Mouse (Mus musculus) heart, embryonic 13.5 days (tissue): ENCODE data around the gene Ceacam16. TPM values are rescaled to one million over a fixed set of nuclear protein-coding genes. Genes with fewer than 3 reads are reported as not detected.
A peak's percentile ranks its signal among the peaks of the same experiment; 100 is the strongest.

Experiments used
- ATAC-seq: fragments of 200-750 bp; cut with Nextera tagmentation; 2 replicates; pipeline ENCODE4 v1.8.0; 2017; ENCODE audit warnings: moderate TSS enrichment; ENCODE audit not compliant: insufficient number of reproducible peaks, low FRiP score, low TSS enrichment; ENCODE audit errors: extremely low read depth
- H3K27ac ChIP-seq: fragments of 300-500 bp; sonication (generic); replicated peaks from 2 replicates; pipeline ENCODE4 v1.5.1; 2015; ENCODE audit warnings: moderate library complexity, mild to moderate bottlenecking, inconsistent platforms
- H3K27me3 ChIP-seq: fragments of 300-500 bp; sonication (generic); replicated peaks from 2 replicates; pipeline ENCODE4 v1.6.1; 2015; ENCODE audit warnings: mild to moderate bottlenecking, inconsistent platforms
- H3K36me3 ChIP-seq: fragments of 300-500 bp; sonication (generic); 2 replicates; pipeline ENCODE4 v1.6.1; 2015; ENCODE audit warnings: mild to moderate bottlenecking, inconsistent platforms
- H3K4me1 ChIP-seq: fragments of 300-500 bp; sonication (generic); 2 replicates; pipeline ENCODE4 v1.6.1; 2015; ENCODE audit warnings: inconsistent platforms
- H3K4me2 ChIP-seq: fragments of 300-500 bp; sonication (generic); 2 replicates; pipeline ENCODE4 v1.6.1; 2015; ENCODE audit warnings: inconsistent platforms, mild to moderate bottlenecking, moderate library complexity
- H3K4me3 ChIP-seq: fragments of 300-500 bp; sonication (generic); 2 replicates; pipeline ENCODE4 v1.5.1; 2015; ENCODE audit warnings: moderate library complexity, mild to moderate bottlenecking, inconsistent platforms
- H3K9ac ChIP-seq: fragments of 300-500 bp; sonication (generic); 2 replicates; pipeline ENCODE4 v1.6.1; 2015; ENCODE audit warnings: inconsistent platforms, mild to moderate bottlenecking, moderate library complexity
- H3K9me3 ChIP-seq: fragments of 300-500 bp; sonication (generic); 2 replicates; pipeline ENCODE4 v1.6.1; 2016; ENCODE audit warnings: inconsistent platforms
- WGBS: fragments of 180-500 bp; shearing (Covaris S2); methylation state at CpG from one replicate; pipeline ENCODE4 v1.1.7; 2015; ENCODE audit warnings: mixed read lengths; 5-methylcytosine and 5-hydroxymethylcytosine counted together
- polyA plus RNA-seq: library from polyadenylated mRNA; unstranded; fragments of >200 nt; fragmentation: Nextera tagmentation; extraction: Ambion mirVana; gene quantifications from 2 replicates; pipeline ENCODE4 v1.2.1, GENCODE M21; 2015

The Ceacam16 gene
- polyA plus RNA-seq: 0.13 TPM in 1 of 2 replicates, not detected in the other

DNA sequence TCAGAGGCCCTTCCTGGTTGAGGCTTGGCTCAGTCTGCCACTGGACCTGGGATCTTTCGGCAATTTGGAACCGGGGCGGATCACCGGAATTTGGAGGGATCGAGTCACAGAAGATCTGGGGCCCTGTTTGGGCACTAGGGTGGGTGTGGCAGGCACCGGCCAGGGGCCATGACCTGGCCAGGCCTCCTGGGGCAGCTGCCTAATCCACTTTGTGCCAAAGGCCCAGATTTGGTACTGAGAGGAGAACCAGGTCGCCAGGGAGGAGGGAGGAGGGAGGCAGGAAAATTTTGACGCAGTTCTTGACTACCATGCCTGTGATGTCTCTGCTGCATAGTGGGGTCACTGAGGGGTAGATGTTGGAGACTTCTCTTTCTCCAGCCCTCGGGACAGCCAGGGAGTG, at the start of gene Ceacam16:
TSS of gene Ceacam16 (minus strand) at position 101 of the 400 bp plus-strand sequence.
- peaks cover 17% of the 10 kb centered on the region for H3K27me3 ChIP-seq
- no peak within 1 kb of the TSS for H3K9ac ChIP-seq
- H3K4me2 ChIP-seq: no peak within 1 kb of the TSS
- no peaks in the 10 kb centered on the region for H3K36me3 ChIP-seq
- H3K9me3 ChIP-seq: no peaks in the 10 kb centered on the region
- no peak within 1 kb of the TSS for H3K4me3 ChIP-seq
- ATAC-seq: no peak
- 70% methylated on average over 9 of the region's 9 CpGs for WGBS
- no peaks in the 10 kb centered on the region for H3K4me1 ChIP-seq
- no peak within 1 kb of the TSS for H3K27ac ChIP-seq

DNA sequence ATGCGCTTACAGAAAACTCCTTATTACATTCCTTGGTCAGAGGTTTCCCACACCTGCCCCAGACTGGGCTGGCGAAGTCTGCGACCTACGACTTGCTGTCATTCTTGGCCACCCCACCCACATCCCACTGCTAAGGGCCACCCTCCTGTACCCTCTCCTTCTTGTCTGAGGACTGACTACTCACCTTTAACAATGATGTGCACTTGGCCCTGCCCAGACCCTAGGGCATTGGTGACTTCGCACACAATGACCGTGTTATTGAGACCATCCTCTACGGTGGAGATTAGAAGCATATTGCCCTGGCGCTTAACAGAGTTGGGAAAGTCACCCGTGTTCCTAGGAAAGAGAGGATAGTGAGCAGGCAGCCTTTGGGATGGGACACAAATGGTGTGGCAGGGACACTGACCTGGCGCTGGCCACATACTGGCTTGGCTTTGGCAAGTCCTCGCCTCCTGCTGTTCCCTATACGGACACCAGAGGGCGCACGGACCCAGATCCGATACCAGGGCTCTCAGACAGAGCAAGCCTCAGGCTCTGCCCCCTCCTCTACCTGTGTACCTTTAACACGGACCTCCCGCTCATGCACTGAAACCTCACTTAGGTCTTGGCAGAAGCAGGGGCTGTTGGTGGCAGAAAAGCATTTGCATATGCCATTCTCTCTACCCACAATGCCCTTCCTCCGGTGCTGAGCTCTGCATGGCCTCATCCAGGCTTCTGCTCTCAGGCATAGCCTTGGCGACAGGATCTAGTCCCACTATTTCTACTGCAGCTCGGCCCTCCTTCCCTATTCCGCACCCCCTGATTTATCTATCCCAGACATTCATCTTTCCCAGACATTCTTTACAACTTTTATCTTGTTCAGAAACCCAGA, 49.6 kb upstream of the Ceacam16 start:
- WGBS: 46% methylated on average over 21 of the region's 21 CpGs
- Histone ChIP-seq H3K9me3 (0 out of 2 replicates have a peak, but pooled peaks cover 4% of the 10 kb centered on the region), H3K27me3 (no peaks in the 10 kb centered on the region), H3K4me1 (no peaks in the 10 kb centered on the region), H3K9ac (no peak overlapping the region), H3K36me3 (peaks cover 85% of the 10 kb centered on the region), H3K27ac (no peak overlapping the region), H3K4me2 (no peak overlapping the region), H3K4me3 (no peak overlapping the region)
- ATAC-seq: peak; percentile 46; the same call in 1 of the 2 replicates

DNA sequence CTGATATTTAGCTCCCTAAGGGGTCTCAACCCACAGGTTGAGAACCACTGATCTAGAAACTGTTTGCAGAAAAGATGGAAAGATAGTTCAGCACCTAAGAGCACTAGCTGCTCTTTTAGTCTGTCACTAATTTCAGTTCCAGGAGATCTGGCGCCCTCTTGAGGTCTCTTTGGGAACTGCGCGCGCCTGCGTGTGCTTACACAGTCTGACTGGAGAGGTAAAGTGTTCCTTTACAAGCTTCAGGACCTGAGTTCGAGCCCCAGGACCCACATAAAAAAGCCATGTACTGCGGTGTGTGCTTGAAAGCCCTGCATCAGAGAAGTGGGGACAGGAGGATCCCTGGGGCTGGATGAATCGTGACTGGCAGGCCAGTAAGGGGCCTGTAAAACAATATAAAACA, 28.8 kb upstream of the Ceacam16 start:
- 0 out of 2 replicates have a peak, but pooled peaks cover 8% of the 10 kb centered on the region for H3K9me3 ChIP-seq
- H3K27me3 ChIP-seq: no peaks in the 10 kb centered on the region
- H3K4me1 ChIP-seq: no peaks in the 10 kb centered on the region
- H3K4me2 ChIP-seq: no peak overlapping the region
- H3K27ac ChIP-seq: no peak overlapping the region
- WGBS: 42% methylated on average over 8 of the region's 8 CpGs
- no peak for ATAC-seq
- no peak overlapping the region for H3K4me3 ChIP-seq
- H3K9ac ChIP-seq: no peak overlapping the region
- no peaks in the 10 kb centered on the region for H3K36me3 ChIP-seq

DNA sequence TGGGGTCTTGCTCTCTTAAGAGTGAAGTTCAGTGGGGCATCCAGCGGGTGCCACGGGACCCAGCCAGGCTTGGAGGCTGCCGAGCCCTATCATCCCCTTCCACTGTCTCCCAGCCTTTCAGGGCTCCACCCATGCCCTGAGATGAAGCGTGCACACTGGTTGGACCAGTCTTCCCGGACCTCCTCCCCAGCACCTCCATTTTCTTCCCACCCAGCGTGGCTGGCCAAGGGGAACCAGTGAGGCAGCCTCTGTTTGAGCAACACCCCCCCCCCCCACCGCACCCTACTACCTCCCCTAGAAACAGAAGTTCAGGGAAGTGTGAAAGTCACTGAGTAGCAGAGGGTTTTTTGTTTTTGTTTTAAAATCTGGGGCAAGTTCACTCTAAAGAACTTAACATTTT, 26.8 kb upstream of the Ceacam16 start, which contains the start of gene Ceacam19:
TSS of gene Ceacam19 (minus strand) at position 117 of the 400 bp plus-strand sequence.
- WGBS: 55% methylated on average over 7 of the region's 7 CpGs
- Histone ChIP-seq H3K36me3 (no peaks in the 10 kb centered on the region), H3K27ac (no peak within 1 kb of the TSS), H3K27me3 (no peaks in the 10 kb centered on the region), H3K9me3 (0 out of 2 replicates have a peak, but pooled peaks cover 3% of the 10 kb centered on the region), H3K4me2 (no peak within 1 kb of the TSS), H3K9ac (no peak within 1 kb of the TSS), H3K4me3 (no peak within 1 kb of the TSS), H3K4me1 (no peaks in the 10 kb centered on the region)
- no peak for ATAC-seq

DNA sequence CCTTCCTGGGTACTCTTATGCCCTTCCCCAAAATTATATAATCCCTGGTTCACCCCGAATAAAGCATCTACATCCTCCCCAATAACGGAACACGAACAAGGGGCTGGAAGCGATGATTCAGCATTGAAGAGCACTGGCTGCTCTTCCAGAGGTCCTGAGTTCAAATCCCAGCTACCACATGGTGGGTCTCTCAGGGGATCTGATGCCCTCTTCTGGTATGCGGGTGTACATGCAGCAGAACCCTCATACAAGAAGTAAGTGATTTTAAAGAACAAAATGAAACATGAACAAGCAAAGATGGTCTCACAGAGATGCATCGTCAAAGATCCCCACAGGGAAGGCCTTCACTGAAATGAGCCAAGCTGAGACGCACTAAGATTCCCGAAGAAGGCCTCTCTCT, 19.7 kb upstream of the Ceacam16 start:
- H3K27ac ChIP-seq: no peak overlapping the region
- no peaks in the 10 kb centered on the region for H3K27me3 ChIP-seq
- no peaks in the 10 kb centered on the region for H3K4me1 ChIP-seq
- no peak for ATAC-seq
- H3K36me3 ChIP-seq: no peaks in the 10 kb centered on the region
- H3K9ac ChIP-seq: no peak overlapping the region
- no peak overlapping the region for H3K4me2 ChIP-seq
- WGBS: 73% methylated on average over 8 of the region's 8 CpGs
- no peak overlapping the region for H3K4me3 ChIP-seq
- no peaks in the 10 kb centered on the region for H3K9me3 ChIP-seq

DNA sequence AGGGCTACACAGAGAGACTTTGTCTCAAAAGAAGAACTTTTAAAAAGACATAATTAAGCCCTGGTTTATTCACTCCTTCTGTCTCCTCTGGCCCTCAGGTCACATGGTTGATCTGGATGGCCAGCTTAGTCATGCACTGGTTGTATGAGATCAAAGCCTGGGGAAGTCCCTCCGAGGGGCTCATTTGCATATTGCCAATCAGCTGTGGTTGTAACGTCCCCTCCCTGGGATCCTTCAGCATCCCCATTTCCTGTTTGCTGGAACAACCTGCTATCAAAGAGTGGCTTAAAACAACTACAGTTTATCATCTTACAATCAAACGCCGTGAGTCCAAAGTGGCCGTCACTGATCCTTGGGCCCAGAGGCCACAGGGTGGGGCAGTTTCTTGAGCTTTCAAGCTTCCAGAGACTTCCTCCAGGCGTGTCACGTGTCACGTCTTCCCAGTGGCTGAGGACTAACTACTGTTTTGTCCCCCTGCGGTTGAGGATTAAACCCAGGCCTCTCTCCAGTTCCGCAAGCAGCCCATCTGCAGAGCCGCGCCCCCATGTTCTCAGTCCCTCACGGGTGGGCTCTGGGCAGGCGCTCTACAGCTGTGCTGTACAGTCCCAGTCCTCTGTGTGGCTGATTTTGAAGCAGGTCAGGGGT, 15.8 kb upstream of the Ceacam16 start:
- Histone ChIP-seq H3K4me3 (no peak overlapping the region), H3K9ac (no peak overlapping the region), H3K9me3 (no peaks in the 10 kb centered on the region), H3K27me3 (no peaks in the 10 kb centered on the region), H3K27ac (no peak overlapping the region), H3K4me2 (no peak overlapping the region), H3K36me3 (no peaks in the 10 kb centered on the region), H3K4me1 (peaks cover 1% of the 10 kb centered on the region; the same call in 1 of the 2 replicates)
- no peak; the same call in 1 of the 2 replicates for ATAC-seq
- 40% methylated on average over 14 of the region's 14 CpGs for WGBS

DNA sequence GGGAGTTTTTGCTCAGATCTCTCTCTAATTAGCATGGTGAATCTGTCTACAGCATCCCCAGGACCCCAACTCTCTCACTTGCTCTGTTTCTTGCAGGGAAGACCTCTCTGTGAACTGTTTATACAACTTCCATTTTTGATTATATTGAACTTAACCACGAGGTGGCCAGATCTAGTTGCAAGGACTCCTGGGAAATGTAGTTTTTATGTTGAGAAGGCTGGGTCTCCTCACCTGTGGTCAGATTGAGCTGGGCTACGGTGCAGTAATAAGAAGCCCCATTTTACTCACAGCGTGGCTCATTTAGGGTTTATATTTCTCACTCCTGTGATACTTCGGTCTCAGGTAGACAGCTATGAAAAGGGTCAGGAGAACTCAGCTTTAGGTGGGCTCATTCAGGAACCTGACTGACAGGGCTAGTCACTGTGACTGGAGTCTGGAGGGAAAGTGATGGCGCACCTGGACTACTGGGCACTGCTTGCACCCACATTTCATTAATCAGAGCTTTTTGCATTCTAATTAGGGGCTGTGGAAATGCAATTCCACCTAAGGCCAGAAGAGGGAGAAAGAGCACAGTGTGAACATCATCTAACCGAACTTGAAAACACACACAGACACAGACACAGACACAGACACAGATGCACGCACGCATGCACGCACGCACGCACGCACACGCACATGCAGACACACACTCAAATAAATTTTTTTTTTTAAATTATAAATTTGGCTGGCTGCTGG, 15.0 kb upstream of the Ceacam16 start:
- Histone ChIP-seq H3K9me3 (no peaks in the 10 kb centered on the region), H3K27ac (no peak overlapping the region), H3K36me3 (no peaks in the 10 kb centered on the region), H3K9ac (no peak overlapping the region), H3K4me3 (no peak overlapping the region), H3K4me2 (no peak overlapping the region), H3K4me1 (peaks cover 8% of the 10 kb centered on the region), H3K27me3 (no peaks in the 10 kb centered on the region)
- WGBS: 42% methylated on average over 13 of the region's 13 CpGs
- ATAC-seq: no peak

DNA sequence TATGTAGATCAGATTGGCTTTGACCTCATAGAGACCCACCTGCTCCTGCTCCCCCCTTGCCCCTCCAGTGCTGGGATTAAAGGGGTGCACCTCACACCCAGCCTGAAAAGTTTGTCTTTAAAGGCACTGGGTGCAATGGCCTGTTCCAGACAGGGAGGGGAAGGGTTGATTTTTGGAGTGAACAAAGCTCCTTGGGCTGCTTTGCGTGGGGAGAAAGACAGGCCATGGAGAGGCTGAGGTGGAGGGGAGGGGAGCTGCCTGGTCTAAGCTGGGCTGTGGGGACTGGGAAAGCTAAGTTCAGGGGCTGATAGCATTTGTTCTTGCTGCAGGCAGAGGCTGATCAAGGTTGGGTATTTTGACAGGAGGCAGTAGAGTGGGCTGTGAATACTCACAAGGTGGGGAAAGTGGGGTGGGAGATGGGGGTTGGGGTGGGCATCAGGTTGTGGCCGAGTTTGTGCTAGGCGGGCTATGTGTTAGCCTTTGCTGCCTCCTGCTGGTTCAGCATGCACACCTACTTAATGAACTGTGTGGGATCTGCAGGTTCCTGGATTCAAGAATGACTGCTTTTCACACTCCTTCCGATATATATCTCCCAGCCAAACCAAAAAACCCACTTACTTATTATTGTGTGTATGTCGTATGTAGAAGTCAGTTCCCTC, 11.0 kb upstream of the Ceacam16 start:
- ATAC-seq: no peak
- 37% methylated on average over 5 of the region's 5 CpGs for WGBS

DNA sequence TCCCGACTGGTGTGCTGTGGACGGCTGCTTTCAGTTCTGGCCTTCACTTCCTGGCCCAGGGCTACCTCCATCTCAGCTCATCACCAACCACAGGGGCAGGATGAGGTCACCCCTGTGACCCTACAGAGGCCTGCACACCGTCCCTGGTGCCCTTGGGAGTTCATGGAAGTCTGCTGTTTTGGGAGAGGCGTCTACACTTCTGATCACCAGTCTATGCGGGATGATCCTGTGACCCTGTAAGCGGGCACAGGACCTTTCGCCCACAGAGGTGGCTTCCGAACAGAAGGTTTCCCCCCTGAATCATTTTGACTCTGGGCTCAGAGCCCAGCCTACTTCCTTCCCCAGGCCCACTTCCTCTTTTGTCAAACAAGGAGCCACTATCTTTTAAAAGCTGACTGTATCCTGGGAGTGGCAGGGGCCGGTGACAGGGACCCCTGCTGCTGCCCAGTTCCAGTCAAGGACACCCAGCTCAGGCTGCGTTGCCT, 10.1 kb upstream of the Ceacam16 start:
- ATAC-seq: no peak
- 52% methylated on average over 10 of the region's 10 CpGs for WGBS
- 0 out of 2 replicates have a peak overlapping the region, but pooled peaks have one; percentile 8 for H3K27ac ChIP-seq

More for the DNA sequence above, 11.0 kb upstream of the Ceacam16 start:
- Histone ChIP-seq H3K4me3 (no peak overlapping the region), H3K27ac (no peak overlapping the region), H3K9ac (no peak overlapping the region), H3K36me3 (no peaks in the 10 kb centered on the region), H3K4me2 (no peak overlapping the region), H3K27me3 (no peaks in the 10 kb centered on the region), H3K9me3 (no peaks in the 10 kb centered on the region), H3K4me1 (peaks cover 12% of the 10 kb centered on the region)

DNA sequence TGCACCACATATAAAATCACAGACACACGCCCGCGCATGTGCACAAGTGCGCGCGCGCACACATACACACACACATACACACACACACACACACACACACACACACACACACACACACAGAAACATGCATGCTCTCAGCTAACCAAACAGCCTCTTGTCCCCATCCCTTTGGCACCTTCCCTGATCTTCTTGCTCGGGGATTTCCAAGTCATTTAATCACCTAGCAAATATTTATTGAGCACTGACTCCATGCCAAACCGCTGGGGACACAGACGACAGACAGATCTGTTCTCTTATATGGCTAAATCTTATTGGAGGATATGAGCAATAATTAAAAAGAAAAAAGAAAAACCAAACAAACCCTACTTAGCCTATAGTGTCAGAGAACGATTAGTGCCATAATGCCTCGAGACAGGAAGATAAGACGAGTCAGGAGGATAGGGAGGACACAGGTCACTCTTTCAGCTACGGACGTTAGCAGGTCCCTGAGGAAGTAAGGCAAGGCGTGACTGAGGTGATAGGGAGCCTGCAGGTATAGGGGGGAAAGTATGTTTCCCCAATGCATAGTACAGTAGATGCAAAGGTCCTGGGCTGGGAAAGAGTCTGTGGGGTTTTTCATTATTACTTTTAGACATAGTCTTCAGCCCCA, 6.8 kb upstream of the Ceacam16 start:
- no peak overlapping the region for H3K4me2 ChIP-seq
- H3K36me3 ChIP-seq: no peaks in the 10 kb centered on the region
- no peaks in the 10 kb centered on the region for H3K9me3 ChIP-seq
- H3K4me3 ChIP-seq: no peak overlapping the region
- WGBS: 79% methylated on average over 16 of the region's 16 CpGs
- H3K9ac ChIP-seq: no peak overlapping the region
- H3K27ac ChIP-seq: no peak overlapping the region
- H3K27me3 ChIP-seq: no peaks in the 10 kb centered on the region
- peaks cover 12% of the 10 kb centered on the region for H3K4me1 ChIP-seq
- no peak for ATAC-seq

More for the DNA sequence above, 10.1 kb upstream of the Ceacam16 start:
- Histone ChIP-seq H3K36me3 (no peaks in the 10 kb centered on the region), H3K9me3 (no peaks in the 10 kb centered on the region), H3K4me3 (no peak overlapping the region), H3K9ac (no peak overlapping the region), H3K4me1 (peaks cover 12% of the 10 kb centered on the region), H3K27me3 (no peaks in the 10 kb centered on the region), H3K4me2 (no peak overlapping the region)
